Mouse (Mus musculus) 3134 (cell line): ENCODE data around the gene Bmp6.

Experiments
- DNase-seq: peaks from one replicate; pipeline ENCODE4 v3.0.0-alpha.2; 2011; ENCODE audit warnings: low spot score; ENCODE audit not compliant: insufficient read length; ENCODE audit errors: extremely low read depth

The Bmp6 gene

GRCm38 (mm10) chr13:38539192-38539900, 194.4 kb downstream of the Bmp6 start:
- no peak for DNase-seq

- no peak for DNase-seq
These were observed 198.7 kb downstream of the Bmp6 start for GRCm38 (mm10) chr13:38543455-38544125.

GRCm38 (mm10) chr13:38544769-38545445, 200.0 kb downstream of the Bmp6 start:
- no peak for DNase-seq

- DNase-seq = no peak
These were observed 200.6 kb downstream of the Bmp6 start for GRCm38 (mm10) chr13:38545460-38545859.

GRCm38 (mm10) chr13:38546754-38547153, 201.8 kb downstream of the Bmp6 start:
- no peak for DNase-seq

- no peak for DNase-seq
These were observed 202.8 kb downstream of the Bmp6 start for GRCm38 (mm10) chr13:38547717-38548116.

- DNase-seq = no peak
These were observed 203.8 kb downstream of the Bmp6 start for GRCm38 (mm10) chr13:38548681-38549080.
